Mouse (Mus musculus) limb, embryonic 15.5 days (tissue): ENCODE data around the gene 1700022I11Rik. TPM values are rescaled to one million over a fixed set of nuclear protein-coding genes. Genes with fewer than 3 reads are reported as not detected.
"Not testable (repeated sequence)": the region's sequence is repeated elsewhere in the genome, so short reads cannot be mapped to it uniquely, and the experiment has no call there.

Experiments
- ATAC-seq: fragments of 200-750 bp; cut with Nextera tagmentation; 2 replicates; pipeline ENCODE4 v1.8.0; 2017; ENCODE audit warnings: low read depth, moderate TSS enrichment; ENCODE audit not compliant: insufficient number of reproducible peaks, low FRiP score, low TSS enrichment
- H3K27ac ChIP-seq: fragments of 300-500 bp; sonication (generic); 2 replicates; pipeline ENCODE4 v1.5.1; 2015; ENCODE audit warnings: moderate library complexity, mild to moderate bottlenecking, inconsistent platforms
- H3K27me3 ChIP-seq: fragments of 300-500 bp; sonication (generic); 2 replicates; pipeline ENCODE4 v1.6.1; 2015; ENCODE audit warnings: inconsistent platforms
- H3K36me3 ChIP-seq: fragments of 300-500 bp; sonication (generic); 2 replicates; pipeline ENCODE4 v1.6.1; 2015; ENCODE audit warnings: inconsistent platforms
- H3K4me1 ChIP-seq: fragments of 300-500 bp; sonication (generic); 2 replicates; pipeline ENCODE4 v1.6.1; 2015; ENCODE audit warnings: inconsistent platforms
- H3K4me2 ChIP-seq: fragments of 300-500 bp; sonication (generic); 2 replicates; pipeline ENCODE4 v1.6.1; 2015; ENCODE audit warnings: mild to moderate bottlenecking, inconsistent platforms
- H3K4me3 ChIP-seq: fragments of 300-500 bp; sonication (generic); 2 replicates; pipeline ENCODE4 v1.5.1; 2015; ENCODE audit warnings: mild to moderate bottlenecking, inconsistent platforms
- H3K9ac ChIP-seq: fragments of 300-500 bp; sonication (generic); 2 replicates; pipeline ENCODE4 v1.6.1; 2015; ENCODE audit warnings: inconsistent platforms
- H3K9me3 ChIP-seq: fragments of 300-500 bp; sonication (generic); 2 replicates; pipeline ENCODE4 v1.6.1; 2016; ENCODE audit warnings: inconsistent platforms
- WGBS: fragments of 180-500 bp; shearing (Covaris S2); methylation state at CpG from one replicate; pipeline ENCODE4 v1.1.7; 2015; 5-methylcytosine and 5-hydroxymethylcytosine counted together
- polyA plus RNA-seq: library from polyadenylated mRNA; unstranded; fragments of >200 nt; fragmentation: Nextera tagmentation; extraction: Ambion mirVana; gene quantifications from 2 replicates; pipeline ENCODE4 v1.2.1, GENCODE M21; 2015

1700022I11Rik gene
- polyA plus RNA-seq, 1 experiment from 2014 or later = 0.42 TPM

GRCm38 (mm10) chr4:42973868-42974267 lies 4.5 kb downstream of the 1700022I11Rik start:
- H3K9ac ChIP-seq = no peak overlapping the region
- 74% methylated on average over 5 of the region's 5 CpGs for WGBS
- no peaks in the 10 kb centered on the region for H3K27me3 ChIP-seq
- H3K36me3 ChIP-seq = peaks cover 15% of the 10 kb centered on the region
- H3K4me3 ChIP-seq = no peak overlapping the region
- no peak for ATAC-seq
- H3K9me3 ChIP-seq = no peaks in the 10 kb centered on the region
- no peaks in the 10 kb centered on the region for H3K4me1 ChIP-seq
- no peak overlapping the region for H3K4me2 ChIP-seq
- H3K27ac ChIP-seq = no peak overlapping the region

DNA sequence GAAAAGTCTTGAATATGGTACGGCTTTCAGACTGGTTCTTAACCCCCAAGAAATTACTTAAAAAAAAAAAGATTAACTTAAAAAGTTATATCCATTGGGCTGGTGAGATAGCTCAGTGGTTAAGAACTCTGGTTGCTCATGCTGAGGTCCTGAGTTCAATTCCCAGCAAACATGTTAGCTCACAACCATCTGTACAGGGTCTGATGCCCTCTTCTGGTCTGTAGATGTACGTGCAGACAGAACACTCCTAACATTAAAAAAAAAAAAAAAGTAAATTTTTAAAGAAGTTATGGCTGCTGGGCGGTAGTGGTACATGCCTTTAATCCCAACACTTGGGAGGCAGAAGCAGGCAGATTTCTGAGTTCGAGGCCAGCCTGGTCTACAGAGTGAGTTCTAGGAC lies 8.7 kb downstream of the 1700022I11Rik start:
- Histone ChIP-seq H3K9ac (no peak overlapping the region), H3K4me2 (no peak overlapping the region), H3K36me3 (peaks cover 45% of the 10 kb centered on the region), H3K4me1 (no peaks in the 10 kb centered on the region), H3K27me3 (no peaks in the 10 kb centered on the region), H3K4me3 (no peak overlapping the region), H3K9me3 (no peaks in the 10 kb centered on the region), H3K27ac (no peak overlapping the region)
- ATAC-seq = no peak
- 86% methylated on average over 4 of the region's 4 CpGs for WGBS

DNA sequence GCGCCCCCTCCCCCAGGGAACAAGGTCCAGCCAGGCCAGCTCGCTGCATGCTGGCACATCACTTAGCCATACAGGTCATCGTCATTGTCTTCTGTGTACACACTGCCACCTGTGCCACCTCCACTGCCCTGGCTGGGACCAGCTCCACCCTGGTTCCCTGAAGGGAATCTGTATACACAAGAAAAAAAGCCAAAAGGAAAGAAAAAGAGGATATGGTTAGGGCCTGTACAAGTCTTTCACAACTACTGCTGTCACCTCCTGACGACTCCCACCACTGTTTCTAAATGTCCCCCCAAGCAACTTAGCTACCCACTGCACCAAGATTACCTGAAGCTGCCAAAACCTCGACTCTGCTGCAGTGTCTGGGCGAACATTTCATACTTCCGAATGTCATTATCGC lies 11.1 kb downstream of the 1700022I11Rik start:
- H3K27me3 ChIP-seq, H3K27ac ChIP-seq, H3K4me1 ChIP-seq, H3K4me3 ChIP-seq, H3K9ac ChIP-seq, H3K4me2 ChIP-seq, H3K9me3 ChIP-seq, ATAC-seq: not testable (repeated sequence)
- peaks cover 67% of the 10 kb centered on the region for H3K36me3 ChIP-seq
- 93% methylated on average over 8 of the region's 8 CpGs for WGBS

- no peak overlapping the region for H3K4me2 ChIP-seq
- ATAC-seq = no peak
- H3K27me3 ChIP-seq = no peaks in the 10 kb centered on the region
- no peak overlapping the region for H3K9ac ChIP-seq
- H3K36me3 ChIP-seq = peaks cover 97% of the 10 kb centered on the region
- no peak overlapping the region for H3K27ac ChIP-seq
- no peak overlapping the region for H3K4me3 ChIP-seq
- H3K9me3 ChIP-seq = no peaks in the 10 kb centered on the region
- WGBS = 76% methylated on average over 1 of the region's 1 CpGs
- no peaks in the 10 kb centered on the region for H3K4me1 ChIP-seq
Observed at GRCm38 (mm10) chr4:42988296-42988695, 18.9 kb downstream of the 1700022I11Rik start.

GRCm38 (mm10) chr4:42998022-42998421 lies 28.6 kb downstream of the 1700022I11Rik start:
- peak overlapping the region; percentile 58 for H3K4me2 ChIP-seq
- whole genome bisulfite sequencing = 61% methylated on average over 2 of the region's 2 CpGs
- H3K27ac ChIP-seq = no peak overlapping the region
- H3K9me3 ChIP-seq = no peaks in the 10 kb centered on the region
- H3K36me3 ChIP-seq = peaks cover 28% of the 10 kb centered on the region
- no peaks in the 10 kb centered on the region for H3K27me3 ChIP-seq
- H3K9ac ChIP-seq = no peak overlapping the region
- no peak for ATAC-seq
- H3K4me1 ChIP-seq = peaks cover 15% of the 10 kb centered on the region; the same call in 1 of the 2 replicates
- H3K4me3 ChIP-seq = peak overlapping the region; percentile 94; the same call in 1 of the 2 replicates

DNA sequence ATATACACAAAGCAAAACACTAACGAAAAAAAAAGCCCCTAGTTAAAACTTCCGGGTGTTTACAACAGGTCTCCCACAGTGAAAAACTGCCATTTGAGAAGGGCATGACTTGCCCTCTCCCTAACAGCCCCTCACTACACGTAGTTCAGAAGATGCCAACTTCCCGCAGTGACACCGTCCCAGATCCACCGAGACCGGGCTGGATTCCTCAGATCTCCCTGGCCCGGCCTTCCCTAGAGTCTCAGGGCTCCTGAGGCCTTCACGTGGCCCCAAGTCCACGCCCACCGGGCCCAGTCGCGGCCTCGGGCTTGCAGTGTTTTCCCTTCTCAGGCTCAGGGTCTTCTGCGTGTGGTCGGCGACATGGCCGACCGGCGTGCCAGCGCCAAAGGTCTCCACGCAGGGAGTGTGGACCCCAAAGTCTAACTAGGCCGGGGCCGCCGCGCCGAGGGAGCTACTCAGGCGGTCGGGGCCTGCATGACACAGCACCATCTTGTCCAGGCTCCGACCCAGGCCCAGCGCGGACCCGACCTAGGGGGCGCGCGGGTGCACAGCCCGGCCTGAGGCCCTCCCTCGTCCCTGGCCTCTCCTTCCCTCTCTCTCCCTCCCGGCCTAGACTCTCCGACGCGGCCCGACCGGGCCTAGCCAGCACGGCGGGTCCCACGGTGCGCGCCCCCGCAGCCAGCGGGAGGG lies 30.2 kb downstream of the 1700022I11Rik start:
- ATAC-seq = peak; percentile 68
- Histone ChIP-seq H3K4me2 (peak overlapping the region; percentile 58), H3K36me3 (peaks cover 22% of the 10 kb centered on the region), H3K9ac (peak overlapping the region; percentile 97), H3K4me3 (peak overlapping the region; percentile 94), H3K27ac (peak overlapping the region; percentile 100), H3K9me3 (no peaks in the 10 kb centered on the region), H3K4me1 (peaks cover 15% of the 10 kb centered on the region; the same call in 1 of the 2 replicates), H3K27me3 (no peaks in the 10 kb centered on the region)
- WGBS = under 1% methylated on average over 51 of the region's 51 CpGs

DNA sequence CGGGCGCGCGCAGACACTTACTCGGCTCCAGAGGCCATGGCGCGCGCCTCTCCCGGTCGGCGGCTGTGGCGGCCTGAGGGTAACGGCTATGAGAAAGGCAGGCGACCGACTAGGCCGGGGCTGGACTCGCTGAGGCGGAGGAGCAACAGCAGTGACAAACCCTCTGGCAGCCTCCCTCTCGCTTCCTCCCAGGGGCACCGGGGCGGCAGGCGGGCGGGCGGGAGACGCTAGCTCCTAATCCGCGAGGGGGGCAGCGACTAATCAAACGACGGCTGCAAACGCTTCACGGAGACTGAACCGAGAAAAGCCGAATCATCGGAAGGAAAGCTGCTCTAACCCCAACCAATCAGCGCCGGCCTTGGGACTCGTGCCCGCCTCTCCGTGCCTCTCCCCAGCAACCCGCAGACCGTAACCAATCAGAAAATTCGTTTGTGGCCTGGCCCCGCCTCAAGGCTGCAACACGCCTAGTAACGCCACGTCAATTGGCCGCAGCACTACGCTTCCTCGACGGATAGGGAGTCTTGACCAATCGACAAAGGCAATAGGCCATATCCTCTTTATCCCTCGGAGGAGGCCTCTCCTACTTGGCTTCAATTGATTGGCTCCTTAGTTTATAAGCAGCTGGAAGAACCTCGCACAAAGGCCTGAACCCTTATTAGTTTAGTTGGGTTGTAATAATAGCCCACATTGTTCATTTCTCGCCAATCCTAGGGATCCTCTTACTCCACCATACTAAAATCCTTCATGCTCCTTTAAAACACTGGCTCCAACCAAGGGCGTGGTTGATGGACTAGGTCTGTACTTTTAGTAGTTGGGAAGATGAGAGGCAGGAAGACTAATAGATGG lies 31.0 kb downstream of the 1700022I11Rik start, which contains the start of gene Vcp:
TSS of gene Vcp (minus strand) at position 367 of the 846 bp plus-strand sequence.
- under 1% methylated on average over 50 of the region's 56 CpGs for WGBS
- Histone ChIP-seq H3K4me2 (peak within 1 kb of the TSS; percentile 58), H3K9ac (peak within 1 kb of the TSS; percentile 97), H3K27ac (peak within 1 kb of the TSS; percentile 100), H3K4me3 (peak within 1 kb of the TSS; percentile 94), H3K36me3 (peaks cover 17% of the 10 kb centered on the region), H3K4me1 (peaks cover 15% of the 10 kb centered on the region; the same call in 1 of the 2 replicates)
- not testable (repeated sequence) for H3K9me3 ChIP-seq, H3K27me3 ChIP-seq
- ATAC-seq = peak; percentile 99

- Histone ChIP-seq H3K4me3 (no peak overlapping the region), H3K27ac (peak overlapping the region; percentile 91), H3K4me1 (peaks cover 15% of the 10 kb centered on the region; the same call in 1 of the 2 replicates), H3K4me2 (no peak overlapping the region), H3K9ac (no peak overlapping the region), H3K27me3 (no peaks in the 10 kb centered on the region), H3K9me3 (no peaks in the 10 kb centered on the region), H3K36me3 (peaks cover 12% of the 10 kb centered on the region)
- WGBS = 94% methylated on average over 2 of the region's 2 CpGs
- ATAC-seq = no peak
Observed at GRCm38 (mm10) chr4:43001272-43001671, 31.9 kb downstream of the 1700022I11Rik start.

GRCm38 (mm10) chr4:43002756-43003439 lies 33.5 kb downstream of the 1700022I11Rik start:
- Histone ChIP-seq H3K9ac (no peak overlapping the region), H3K4me1 (peaks cover 11% of the 10 kb centered on the region; the same call in 1 of the 2 replicates), H3K27ac (no peak overlapping the region), H3K36me3 (peaks cover 22% of the 10 kb centered on the region), H3K27me3 (no peaks in the 10 kb centered on the region), H3K9me3 (no peaks in the 10 kb centered on the region), H3K4me3 (no peak overlapping the region), H3K4me2 (no peak overlapping the region)
- ATAC-seq = no peak
- WGBS = 73% methylated on average over 12 of the region's 12 CpGs

DNA sequence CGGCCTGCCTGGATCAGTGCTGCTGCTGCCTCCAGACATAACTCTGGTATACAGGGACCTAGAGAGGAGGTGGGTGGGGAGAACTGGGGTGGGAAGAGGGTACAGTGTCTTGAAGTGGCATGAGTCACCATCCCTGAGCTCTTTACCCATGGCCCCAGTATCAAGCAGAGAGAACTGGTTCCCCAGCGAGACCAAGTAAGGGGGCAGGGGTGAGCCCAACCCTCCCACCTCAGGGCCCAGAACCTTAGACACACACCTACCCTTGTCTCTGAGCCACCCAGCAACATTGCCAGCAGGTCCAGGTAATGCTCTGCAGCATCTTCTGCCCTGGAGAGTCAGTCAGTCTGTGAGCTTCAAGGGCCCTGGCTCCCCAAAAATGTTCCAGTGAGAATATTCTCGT lies 35.5 kb downstream of the 1700022I11Rik start:
- 90% methylated on average over 3 of the region's 3 CpGs for WGBS
- no peak for ATAC-seq

GRCm38 (mm10) chr4:43005765-43006164 lies 36.4 kb downstream of the 1700022I11Rik start:
- Histone ChIP-seq H3K4me3 (no peak overlapping the region), H3K27me3 (no peaks in the 10 kb centered on the region), H3K36me3 (peaks cover 22% of the 10 kb centered on the region), H3K9me3 (no peaks in the 10 kb centered on the region), H3K4me1 (peaks cover 13% of the 10 kb centered on the region), H3K4me2 (no peak overlapping the region), H3K9ac (no peak overlapping the region), H3K27ac (no peak overlapping the region)
- WGBS = 66% methylated on average over 2 of the region's 2 CpGs
- no peak for ATAC-seq

More for the DNA sequence above, 35.5 kb downstream of the 1700022I11Rik start:
- H3K36me3 ChIP-seq = peaks cover 22% of the 10 kb centered on the region
- peaks cover 11% of the 10 kb centered on the region for H3K4me1 ChIP-seq
- no peak overlapping the region for H3K4me3 ChIP-seq
- H3K27ac ChIP-seq = no peak overlapping the region
- no peak overlapping the region for H3K4me2 ChIP-seq
- no peaks in the 10 kb centered on the region for H3K27me3 ChIP-seq
- no peaks in the 10 kb centered on the region for H3K9me3 ChIP-seq
- H3K9ac ChIP-seq = no peak overlapping the region
